Mouse (Mus musculus): ENCODE results near the gene Klrg1. TPM values are rescaled to one million over a fixed set of nuclear protein-coding genes. Genes with fewer than 3 reads are reported as not detected.

Gene Klrg1
- total and polyA plus RNA-seq, 3 experiments = 0.28 to 1.0 TPM; not detected in 1

- DNase-seq (ENCODE audit: low read depth, low spot score) = no peak
- Histone ChIP-seq H3K79me2 (ENCODE audit: control insufficient read depth, insufficient read depth, low read length, poor library complexity) (peaks cover 30% of the 10 kb centered on the region), H3K9ac (ENCODE audit: control insufficient read depth, low read depth, low read length, poor library complexity, severe bottlenecking) (peak overlapping the region; percentile 93)
These were observed 26.8 kb upstream of the Klrg1 start for GRCm38 (mm10) chr6:122309446-122309960.

GRCm38 (mm10) chr6:122308505-122309393, 26.1 kb upstream of the Klrg1 start, which contains the start of gene M6pr:
Gene M6pr (plus strand): TSS chr6:122308720.
- peaks cover 4 to 13% of the 10 kb centered on the region in 2 experiments; a peak in 2 of 4 replicates for H3K4me1 ChIP-seq (ENCODE audit: control insufficient read depth in 1 of 2, insufficient read depth in 2 of 2, low read length in 2 of 2)
- H3K27me3 ChIP-seq (ENCODE audit: control insufficient read depth in 1 of 2, insufficient read depth in 2 of 2, low read length in 2 of 2) = no peaks in the 10 kb centered on the region
- H3K27ac ChIP-seq (ENCODE audit: control insufficient read depth, low read depth, low read length) = peak within 1 kb of the TSS; percentile 70
- peak within 1 kb of the TSS; percentile 79 to 89 for H3K4me3 ChIP-seq (ENCODE audit: control insufficient read depth in 1 of 2, insufficient read depth in 1 of 2, low read depth in 2 of 2, low read length in 2 of 2)
- H3K36me3 ChIP-seq (ENCODE audit: control insufficient read depth in 1 of 2, insufficient read depth in 2 of 2, low read length in 2 of 2) = peaks cover 11 to 21% of the 10 kb centered on the region in 2 experiments
- H3K9ac ChIP-seq (ENCODE audit: control insufficient read depth, low read depth, low read length, poor library complexity, severe bottlenecking) = peak within 1 kb of the TSS; percentile 93
- H3K9me3 ChIP-seq (replicated peaks; ENCODE audit: insufficient read depth, low read length) = no peaks in the 10 kb centered on the region
- peaks cover 30% of the 10 kb centered on the region for H3K79me2 ChIP-seq (ENCODE audit: control insufficient read depth, insufficient read depth, low read length, poor library complexity)
- peak; percentile 99 for DNase-seq (ENCODE audit: low read depth, low spot score)
- TF ChIP-seq USF2 (IDR thresholded peaks at IDR 0.05; ENCODE audit: borderline replicate concordance in 1 of 2, insufficient read depth in 1 of 2, low read depth in 1 of 2, low read length in 2 of 2) = no peak
- TF ChIP-seq MYC (IDR thresholded peaks at IDR 0.05; ENCODE audit: low read depth, low read length) = peak; percentile 68
- TF ChIP-seq ELF1 (IDR thresholded peaks at IDR 0.05; ENCODE audit: low read depth, low read length) = peak; percentile 90
- TF ChIP-seq MAZ (IDR thresholded peaks at IDR 0.05; ENCODE audit: low read depth, low read length) = peak; percentile 60; the same call in 1 of the 2 replicates
- no peak for TF ChIP-seq TAL1 (IDR thresholded peaks at IDR 0.05; ENCODE audit: low read length)
- no peak for TF ChIP-seq MYB (IDR thresholded peaks at IDR 0.05; ENCODE audit: low read depth, low read length)
- peak; percentile 74 for TF ChIP-seq USF1 (IDR thresholded peaks at IDR 0.05; ENCODE audit: low read depth, low read length)
- peak; percentile 27; the same call in 1 of the 2 replicates for TF ChIP-seq BHLHE40 (IDR thresholded peaks at IDR 0.05; ENCODE audit: borderline replicate concordance, low read depth, low read length)
- TF ChIP-seq NELFE (IDR thresholded peaks at IDR 0.05; ENCODE audit: low read depth, low read length) = peak; percentile 89
- peak; percentile 15; the same call in 1 of the 2 replicates for TF ChIP-seq CHD1 (IDR thresholded peaks at IDR 0.05; ENCODE audit: low read depth, low read length)
- TF ChIP-seq RAD21 (IDR thresholded peaks at IDR 0.05; ENCODE audit: low read depth, low read length) = peak; percentile 89
- TF ChIP-seq POLR2AphosphoS5 (IDR thresholded peaks at IDR 0.05; ENCODE audit: borderline replicate concordance, low read depth, low read length) = no peak; the same call in 1 of the 2 replicates
- TF ChIP-seq E2F4 (IDR thresholded peaks at IDR 0.05; ENCODE audit: borderline replicate concordance, low read depth, low read length) = peak; percentile 53; the same call in 1 of the 2 replicates
- peak; percentile 88 for TF ChIP-seq MAX (IDR thresholded peaks at IDR 0.05; ENCODE audit: low read length)
- TF ChIP-seq TCF12 (IDR thresholded peaks at IDR 0.05; ENCODE audit: low read depth, low read length) = peak; percentile 21; the same call in 1 of the 2 replicates
- peak; percentile 70 for TF ChIP-seq NRF1 (IDR thresholded peaks at IDR 0.05; ENCODE audit: insufficient read depth, low read depth, low read length, poor library complexity, severe bottlenecking)
- peak; percentile 45 for TF ChIP-seq TBP (IDR thresholded peaks at IDR 0.05; ENCODE audit: low read depth, low read length)
- TF ChIP-seq ETS1 (IDR thresholded peaks at IDR 0.05; ENCODE audit: low read depth, low read length) = peak; percentile 39
- peak; percentile 98 for TF ChIP-seq KAT2A (conservative IDR thresholded peaks at IDR 0.05; ENCODE audit: low read depth, low read length)
- TF ChIP-seq POLR2A (IDR thresholded peaks at IDR 0.05; ENCODE audit: control insufficient read depth in 1 of 2, insufficient read depth in 1 of 2, low read depth in 1 of 2, low read length in 2 of 2, poor library complexity in 1 of 2) = peak; percentile 83 to 88
- no peak for TF ChIP-seq RCOR1 (IDR thresholded peaks at IDR 0.05; ENCODE audit: low read depth, low read length)

More at GRCm38 (mm10) chr6:122309446-122309960, 26.8 kb upstream of the Klrg1 start:
- H3K4me3 ChIP-seq (ENCODE audit: control insufficient read depth in 1 of 2, insufficient read depth in 1 of 2, low read depth in 2 of 2, low read length in 2 of 2) = peak overlapping the region; percentile 79 to 89
- H3K4me1 ChIP-seq (ENCODE audit: control insufficient read depth in 1 of 2, insufficient read depth in 2 of 2, low read length in 2 of 2) = peaks cover 4 to 13% of the 10 kb centered on the region in 2 experiments; a peak in 2 of 4 replicates
- H3K36me3 ChIP-seq (ENCODE audit: control insufficient read depth in 1 of 2, insufficient read depth in 2 of 2, low read length in 2 of 2) = peaks cover 17 to 21% of the 10 kb centered on the region in 2 experiments
- H3K9me3 ChIP-seq (replicated peaks; ENCODE audit: insufficient read depth, low read length) = no peaks in the 10 kb centered on the region
- no peaks in the 10 kb centered on the region for H3K27me3 ChIP-seq (ENCODE audit: control insufficient read depth in 1 of 2, insufficient read depth in 2 of 2, low read length in 2 of 2)
- TF ChIP-seq GABPA (IDR thresholded peaks at IDR 0.05; ENCODE audit: low read depth, low read length) (no peak), MXI1 (IDR thresholded peaks at IDR 0.05; ENCODE audit: low read depth, low read length) (no peak; the same call in 1 of the 2 replicates), EP300 (IDR thresholded peaks at IDR 0.05; ENCODE audit: low read depth in 1 of 2, low read length in 2 of 2) (0 out of 4 replicates have a peak, but pooled peaks of 1 of the 2 experiments have one; percentile 1), HCFC1 (IDR thresholded peaks at IDR 0.05; ENCODE audit: low read depth, low read length) (no peak), NELFE (IDR thresholded peaks at IDR 0.05; ENCODE audit: low read depth, low read length) (no peak), SIN3A (IDR thresholded peaks at IDR 0.05; ENCODE audit: low read length) (no peak), USF2 (IDR thresholded peaks at IDR 0.05; ENCODE audit: borderline replicate concordance in 1 of 2, insufficient read depth in 1 of 2, low read depth in 1 of 2, low read length in 2 of 2) (no peak), E2F4 (IDR thresholded peaks at IDR 0.05; ENCODE audit: borderline replicate concordance, low read depth, low read length) (no peak), ELF1 (IDR thresholded peaks at IDR 0.05; ENCODE audit: low read depth, low read length) (no peak), RAD21 (IDR thresholded peaks at IDR 0.05; ENCODE audit: low read depth, low read length) (no peak), POLR2AphosphoS2 (IDR thresholded peaks at IDR 0.05; ENCODE audit: low read length) (no peak), CHD1 (IDR thresholded peaks at IDR 0.05; ENCODE audit: low read depth, low read length) (peak; percentile 16; the same call in 1 of the 2 replicates), NRF1 (IDR thresholded peaks at IDR 0.05; ENCODE audit: insufficient read depth, low read depth, low read length, poor library complexity, severe bottlenecking) (no peak), GATA1 (IDR thresholded peaks at IDR 0.05; ENCODE audit: low read depth, low read length) (no peak), TCF12 (IDR thresholded peaks at IDR 0.05; ENCODE audit: low read depth, low read length) (no peak), TAL1 (IDR thresholded peaks at IDR 0.05; ENCODE audit: low read length) (no peak), JUND (IDR thresholded peaks at IDR 0.05; ENCODE audit: low read depth, low read length) (no peak), BHLHE40 (IDR thresholded peaks at IDR 0.05; ENCODE audit: borderline replicate concordance, low read depth, low read length) (no peak)
- H3K27ac ChIP-seq (ENCODE audit: control insufficient read depth, low read depth, low read length) = peak overlapping the region; percentile 70
